In the genomic region with DNA sequence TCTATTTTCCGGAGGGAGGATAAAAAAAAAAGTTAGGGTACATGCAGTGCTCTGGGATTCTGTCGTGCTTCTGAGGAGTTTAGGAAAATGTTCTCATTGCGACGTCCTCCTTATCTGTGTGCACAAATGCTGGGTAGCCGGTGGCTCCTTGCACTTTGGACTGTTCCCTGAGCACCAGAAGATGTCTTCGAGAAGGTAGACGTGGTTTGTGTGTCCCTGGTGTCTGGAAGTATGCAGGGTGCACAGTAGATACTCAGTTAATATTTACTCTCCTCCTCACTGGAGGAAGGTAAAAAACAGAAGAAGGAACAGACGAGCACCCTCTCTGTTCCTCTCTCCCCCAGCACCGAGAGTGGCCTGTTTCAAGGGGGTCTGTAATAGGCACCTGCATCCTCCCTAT, we compare ENCODE assay signal across 21 mouse cellular contexts. TPM values are rescaled to one million over a fixed set of nuclear protein-coding genes. Genes with fewer than 3 reads are reported as not detected.
A peak's percentile ranks its signal among the peaks of the same experiment; 100 is the strongest.
DNase-seq lines count a peak whose midpoint lies in the region; ATAC-seq lines count a peak whose summit lies in the region.
"Had no signal": no experiment of that assay in that cellular context is flagged by ENCODE, and none has a peak within 500 bp of the region (broad histone marks: within the 10 kb centered on the region; RNA-seq: fewer than 3 reads in every experiment).

No protein-coding gene starts in this region.

- no peak overlapping the region for H3K9ac ChIP-seq in heart, embryonic 15.5 days
- H3K9ac ChIP-seq in kidney, embryonic 14.5 days (ENCODE audit: low read depth, low read length), result no peak overlapping the region
- no peak overlapping the region for H3K9ac ChIP-seq in lung, embryonic 16.5 days (ENCODE audit: low read length)
- H3K9ac ChIP-seq: hindbrain, embryonic 13.5 days; midbrain, embryonic 12.5 days had no signal

- DNase-seq in heart, adult 11 months, result no peak
- DNase-seq in kidney, adult 9 months, result peak; percentile 69
- no peak for DNase-seq in lung, postnatal 25 days (ENCODE audit: low spot score)
- DNase-seq in gastrocnemius, postnatal 36 days, result no peak
- DNase-seq: adrenal gland, adult 2 months; cerebellum, adult 8-10 months; forebrain, postnatal 0 days; left cerebral cortex, postnatal 4 days; liver; right cerebral cortex, postnatal 4 days; thymus, adult 2 months had no signal

- no peaks in the 10 kb centered on the region for H3K27me3 ChIP-seq in heart, embryonic 15.5 days
- H3K27me3 ChIP-seq in kidney, embryonic 14.5 days (ENCODE audit: control insufficient read depth, insufficient read depth, low read length), result no peaks in the 10 kb centered on the region
- no peaks in the 10 kb centered on the region for H3K27me3 ChIP-seq in lung, embryonic 16.5 days (ENCODE audit: control insufficient read depth, insufficient read depth, low read depth, low read length)
- H3K27me3 ChIP-seq: hindbrain, embryonic 13.5 days; midbrain, embryonic 12.5 days had no signal

- peaks cover 68% of the 10 kb centered on the region for H3K4me1 ChIP-seq in heart, embryonic 15.5 days (replicated peaks)
- H3K4me1 ChIP-seq in kidney, embryonic 14.5 days (ENCODE audit: control insufficient read depth, insufficient read depth, low read length), result peaks cover 25% of the 10 kb centered on the region
- peaks cover 47% of the 10 kb centered on the region for H3K4me1 ChIP-seq in lung, embryonic 16.5 days (replicated peaks; ENCODE audit: control insufficient read depth, insufficient read depth, low read length)

- H3K36me3 ChIP-seq in heart, embryonic 15.5 days, result no peaks in the 10 kb centered on the region
- no peaks in the 10 kb centered on the region for H3K36me3 ChIP-seq in kidney, embryonic 14.5 days (ENCODE audit: control insufficient read depth, insufficient read depth, low read length)
- H3K36me3 ChIP-seq in lung, embryonic 16.5 days (ENCODE audit: control insufficient read depth, insufficient read depth, low read length), result no peaks in the 10 kb centered on the region
- H3K36me3 ChIP-seq: forebrain, embryonic 10.5 days; hindbrain, embryonic 13.5 days; midbrain, embryonic 12.5 days had no signal

- H3K4me3 ChIP-seq in heart, embryonic 15.5 days, result no peak overlapping the region
- H3K4me3 ChIP-seq in kidney, embryonic 14.5 days (ENCODE audit: low read length), result no peak overlapping the region
- H3K4me3 ChIP-seq in lung, embryonic 16.5 days (ENCODE audit: low read length), result no peak overlapping the region
- H3K4me3 ChIP-seq: forebrain, embryonic 10.5 days; hindbrain, embryonic 13.5 days; midbrain, embryonic 12.5 days had no signal

- no peak for ATAC-seq in heart, embryonic 15.5 days (replicated peaks; ENCODE audit: insufficient number of reproducible peaks, insufficient read depth, low FRiP score, low read depth)
- no peak for ATAC-seq in kidney, embryonic 14.5 days (ENCODE audit: low FRiP score, low TSS enrichment)
- no peak for ATAC-seq in lung, embryonic 16.5 days (ENCODE audit: low read depth)
- ATAC-seq: forebrain, postnatal 0 days; inflammation-experienced regulatory T-cells, adult 6 months had no signal

- H3K27ac ChIP-seq in heart, embryonic 15.5 days, result peak overlapping the region; percentile 98
- H3K27ac ChIP-seq in kidney, embryonic 14.5 days (ENCODE audit: low read depth, low read length), result no peak overlapping the region
- H3K27ac ChIP-seq in lung, embryonic 16.5 days (ENCODE audit: low read length), result peak overlapping the region; percentile 36; the same call in 1 of the 2 replicates
- H3K27ac ChIP-seq: forebrain, embryonic 10.5 days; hindbrain, embryonic 13.5 days; midbrain, embryonic 12.5 days had no signal

- 69% methylated on average over 9 of the region's 9 CpGs for WGBS in heart, embryonic 15.5 days
- 86% methylated on average over 9 of the region's 9 CpGs for WGBS in kidney, embryonic 14.5 days
- WGBS in lung, embryonic 16.5 days, result 56% methylated on average over 9 of the region's 9 CpGs

- intact Hi-C loops in gastrocnemius, postnatal 36 days (cut with DNase I), result loop anchor here (5.0 kb wide), 2 partner anchors 51 to 216 kb away; no protein-coding TSS in a partner anchor

- H3K9me3 ChIP-seq in heart, embryonic 15.5 days (replicated peaks), result no peaks in the 10 kb centered on the region
- H3K9me3 ChIP-seq in kidney, embryonic 14.5 days (ENCODE audit: control insufficient read depth, low read length), result no peaks in the 10 kb centered on the region
- H3K9me3 ChIP-seq in lung, embryonic 16.5 days (ENCODE audit: control insufficient read depth, low read length), result no peaks in the 10 kb centered on the region
- H3K9me3 ChIP-seq: forebrain, embryonic 10.5 days; hindbrain, embryonic 13.5 days; midbrain, embryonic 12.5 days had no signal

- no peak overlapping the region for H3K4me2 ChIP-seq in heart, embryonic 15.5 days
- no peak overlapping the region for H3K4me2 ChIP-seq in kidney, embryonic 14.5 days (replicated peaks; ENCODE audit: low read depth, low read length)
- H3K4me2 ChIP-seq in lung, embryonic 16.5 days (ENCODE audit: low read depth, low read length), result no peak overlapping the region
- H3K4me2 ChIP-seq: hindbrain, embryonic 13.5 days; midbrain, embryonic 12.5 days had no signal

RNA-seq across cellular contexts. Expression of a gene that starts 44.6 kb away (rescaled TPM):
- 5.1 and 6.0 TPM in 2 replicates for polyA plus RNA-seq in heart, embryonic 15.5 days (2015; fragmentation: Nextera tagmentation; extraction: Ambion mirVana)
- polyA plus RNA-seq in kidney, embryonic 14.5 days (2014; fragmentation: Nextera tagmentation; extraction: Ambion mirVana), result 4.0 and 4.7 TPM in 2 replicates
- 2.4 and 2.8 TPM in 2 replicates for polyA plus RNA-seq in lung, embryonic 16.5 days (2015; fragmentation: Nextera tagmentation; extraction: Ambion mirVana)
- total RNA-seq in gastrocnemius, postnatal 36 days (2021), result 10 to 100 TPM; 15.3 to 20.3 TPM
- total RNA-seq: granulocyte monocyte progenitor cell, adult 5-6 weeks; megakaryocyte progenitor cell, adult 5-6 weeks; monocyte, adult 5-6 weeks had no signal
